Mouse (Mus musculus) megakaryocyte, adult 5-6 weeks (primary cell): Measurements from ENCODE around the gene Glra4. TPM values are rescaled to one million over a fixed set of nuclear protein-coding genes. Genes with fewer than 3 reads are reported as not detected.

Experiments used
- ATAC-seq: 2 replicates; pipeline ENCODE4 v1.8.0; 2016; ENCODE audit warnings: mild to moderate bottlenecking, inconsistent platforms; ENCODE audit not compliant: poor library complexity, severe bottlenecking
- total RNA-seq, 2 experiments: library from RNA; stranded (forward) in 1 of 2; stranded (reverse) in 1 of 2; fragments of 153-499, 151-499 nt in 1 of 2; fragments of 221-1000, 200-1000 nt in 1 of 2; gene quantifications; 2 replicates each; pipeline versions ENCODE4 v1.2.3 to v1.2.4; 2015 to 2017

The Glra4 gene
- total RNA-seq (2015) (not detected in 2 replicates), total RNA-seq (2017) (not detected in 2 replicates)

DNA sequence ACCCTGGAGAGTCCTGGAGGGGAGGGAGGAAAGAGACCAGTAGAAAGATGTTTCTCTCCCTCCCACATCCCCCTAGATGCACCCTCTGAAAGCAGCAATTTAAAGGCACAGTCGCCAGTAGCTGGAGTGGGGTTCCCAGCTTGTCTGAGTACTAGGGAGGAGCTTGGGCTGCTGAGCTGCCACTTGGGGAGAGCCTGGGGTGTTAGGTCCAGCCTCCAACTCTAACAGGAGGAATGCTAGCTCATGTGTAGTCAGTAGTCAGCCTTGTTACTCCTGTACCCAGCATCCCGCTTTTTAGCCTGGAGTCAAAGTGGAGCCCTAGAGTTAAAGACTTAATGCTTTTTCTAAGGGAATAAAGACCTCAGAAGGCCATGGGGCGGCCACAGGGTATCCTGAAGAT, at the start of gene Glra4:
Gene Glra4 (minus strand): TSS at position 101 of the 400 bp plus-strand sequence.
- no peak for ATAC-seq

DNA sequence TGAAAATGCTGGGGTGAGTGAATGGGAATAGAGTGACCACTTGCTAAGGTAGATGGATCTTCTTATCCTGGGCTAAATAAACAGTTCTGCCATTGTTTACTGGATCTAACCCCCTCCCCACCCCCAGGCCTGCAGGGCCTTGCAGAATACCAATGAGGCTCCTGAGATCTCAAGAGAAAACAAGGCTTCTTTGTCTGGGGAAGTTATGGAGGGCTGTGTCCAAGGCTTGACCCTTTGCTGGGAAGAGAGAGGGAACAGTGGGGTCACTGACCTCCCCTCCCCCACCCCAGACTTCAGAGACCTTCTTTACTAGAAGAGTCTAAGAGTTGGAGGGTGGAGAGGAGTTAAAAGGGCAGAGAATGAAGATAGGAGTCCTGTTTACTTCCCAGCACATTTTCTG, 48.7 kb upstream of the Glra4 start:
- no peak for ATAC-seq

DNA sequence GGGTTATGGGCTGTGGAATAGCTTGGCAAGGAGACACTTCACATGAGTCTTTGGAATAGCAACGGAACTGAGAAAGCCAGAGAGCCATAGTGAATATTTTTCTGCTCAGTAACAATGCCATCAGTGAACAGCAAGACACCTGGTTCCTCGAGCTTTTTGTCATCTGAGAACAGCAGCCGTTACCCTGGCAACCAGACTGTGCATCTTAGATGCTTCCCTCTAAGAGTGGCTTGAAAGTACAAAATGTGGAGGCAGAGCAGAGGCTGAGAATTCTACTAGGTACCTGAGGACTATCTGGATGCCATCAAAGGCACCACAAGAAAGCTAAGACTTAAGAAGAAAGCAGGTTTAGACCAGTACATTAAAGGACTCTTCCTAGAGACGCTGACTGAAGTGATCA, 45.1 kb upstream of the Glra4 start:
- no peak for ATAC-seq

DNA sequence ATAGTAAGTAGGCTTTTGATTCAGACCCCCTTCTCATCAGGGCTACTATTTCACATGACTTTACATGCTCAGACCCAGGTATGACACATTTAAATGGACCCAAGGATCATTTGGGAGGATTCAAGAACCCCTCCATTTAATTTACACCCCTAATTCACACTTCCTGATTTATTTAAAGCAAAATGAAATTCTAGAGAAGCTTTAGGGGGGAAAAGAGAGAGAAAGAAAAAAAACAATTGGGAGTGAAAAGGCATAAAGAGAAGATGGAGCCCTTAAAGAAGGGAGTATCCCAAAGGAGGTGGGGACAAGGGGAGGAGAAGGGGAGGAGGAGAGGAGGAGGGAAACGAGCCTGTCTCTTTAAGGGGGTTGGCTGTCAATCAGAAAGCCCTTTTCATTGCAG, 42.4 kb upstream of the Glra4 start, which contains the start of gene Plp1:
Gene Plp1 (plus strand): TSS at position 301 of the 400 bp plus-strand sequence.
- no peak for ATAC-seq

DNA sequence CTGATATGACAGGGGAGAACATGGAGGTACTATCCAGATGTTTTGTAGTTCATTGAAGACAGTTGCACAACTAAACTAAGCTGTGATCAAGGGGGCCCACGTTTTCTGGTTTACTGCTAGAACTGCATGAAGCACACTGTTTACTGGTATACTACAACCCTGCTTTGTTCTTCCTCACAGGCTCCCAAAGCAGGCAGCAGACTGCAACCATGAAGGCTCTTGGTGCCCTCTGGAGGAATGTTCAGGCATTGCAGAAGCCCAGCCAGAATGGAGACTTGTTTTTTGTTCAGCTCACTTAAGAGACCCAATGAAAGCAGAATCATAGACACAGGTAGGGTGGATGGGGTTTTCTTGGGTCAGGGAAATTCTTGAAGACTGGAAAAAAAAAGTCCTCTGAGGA, 40.3 kb upstream of the Glra4 start:
- ATAC-seq = peak; percentile 76

DNA sequence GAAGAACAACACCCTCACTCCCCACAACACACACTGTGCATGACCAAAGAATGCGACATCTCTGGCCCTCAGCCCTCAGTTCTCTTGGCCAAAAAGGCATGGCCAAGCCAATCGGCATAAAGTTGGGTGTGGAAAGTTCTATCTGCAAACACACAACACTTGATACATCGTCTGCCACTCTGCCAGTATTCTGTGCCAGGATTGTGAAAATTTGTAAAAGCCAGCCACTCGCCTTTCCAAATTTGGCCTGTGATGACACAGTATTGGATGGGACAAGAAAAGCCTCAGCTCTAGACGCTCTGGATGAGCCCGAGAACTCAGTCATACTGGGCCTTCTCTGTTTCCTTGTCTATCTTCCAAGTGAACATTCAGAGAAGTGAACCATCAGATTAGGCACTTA, 39.8 kb upstream of the Glra4 start:
- ATAC-seq = no peak

DNA sequence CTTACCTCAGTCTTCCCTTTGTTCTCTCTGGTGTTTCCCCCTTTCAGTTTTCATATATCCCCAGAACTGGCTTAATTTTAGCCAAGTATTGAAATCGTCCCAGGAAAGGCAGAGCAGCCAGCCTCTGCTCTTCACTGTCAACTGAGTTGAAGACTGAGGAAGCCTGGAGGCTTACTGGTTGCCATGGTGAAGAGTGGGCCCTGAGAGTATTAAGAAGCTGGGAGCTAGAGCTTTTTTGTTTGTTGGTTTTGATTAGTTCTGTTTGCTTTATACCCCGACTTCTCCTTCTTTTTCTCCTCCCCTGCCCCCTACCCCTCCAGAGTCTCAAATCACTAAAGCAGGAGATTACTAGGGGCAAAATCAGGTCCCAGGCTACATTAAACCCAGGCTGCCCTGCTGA, 17.3 kb upstream of the Glra4 start:
- no peak for ATAC-seq

DNA sequence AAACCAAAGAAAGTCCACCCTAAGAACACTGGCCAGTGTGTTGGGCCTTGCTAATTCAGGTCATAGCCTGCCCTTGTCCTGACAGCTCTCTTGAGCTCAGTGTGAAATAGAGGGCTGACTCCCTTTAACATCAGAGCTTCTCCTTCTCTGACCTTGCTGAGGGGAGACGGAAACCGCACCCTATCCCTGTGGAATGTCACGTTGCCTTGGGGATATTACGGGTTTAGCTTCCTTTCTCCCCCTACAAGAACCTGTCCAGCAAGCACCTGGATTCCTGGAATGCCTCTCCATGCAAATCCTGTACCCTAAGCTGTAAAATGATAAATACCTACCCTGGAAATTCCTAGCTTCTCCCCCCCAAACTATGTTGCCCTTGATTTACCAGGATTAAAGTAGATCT, 9.5 kb upstream of the Glra4 start:
- no peak for ATAC-seq

DNA sequence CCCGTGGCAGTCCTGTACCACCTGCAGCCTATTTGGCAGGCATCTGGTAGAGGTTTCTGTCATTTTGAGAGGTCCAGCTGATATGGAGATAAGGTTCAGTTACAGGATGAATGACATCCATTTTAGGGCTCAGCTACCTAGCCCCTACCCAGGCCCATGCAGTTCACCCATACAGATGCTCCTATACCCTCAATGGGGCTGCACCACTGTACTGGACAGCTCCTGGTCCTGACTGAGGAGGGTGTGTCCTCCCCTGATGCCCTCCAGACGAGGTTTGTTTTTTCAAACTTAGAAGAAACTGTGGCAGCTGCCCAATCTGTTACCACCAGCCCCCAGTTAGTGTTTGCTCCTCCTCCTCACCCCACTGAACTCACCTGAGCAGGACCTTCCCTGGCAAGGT, 679 bp downstream of the Glra4 start:
- ATAC-seq = no peak

DNA sequence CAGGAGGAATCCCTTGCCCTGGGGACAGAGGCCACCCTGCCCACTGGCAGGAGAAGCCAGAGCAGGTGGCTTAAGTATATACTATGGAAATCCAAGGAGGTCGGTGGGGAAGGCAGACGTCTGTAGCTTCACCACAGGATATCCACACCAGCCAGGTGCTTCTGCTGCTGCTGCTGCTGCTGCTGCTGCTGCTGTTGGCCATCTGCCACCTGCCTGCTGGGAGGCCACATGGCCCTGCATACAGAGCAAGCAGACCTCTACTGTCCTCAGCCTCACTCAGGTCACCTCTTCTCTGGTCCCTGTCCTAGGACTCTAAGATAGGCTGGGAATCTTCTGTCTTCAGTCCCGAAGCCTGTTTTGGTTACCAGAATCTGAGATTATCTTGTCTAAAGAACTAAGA, 1.9 kb downstream of the Glra4 start:
- no peak for ATAC-seq

DNA sequence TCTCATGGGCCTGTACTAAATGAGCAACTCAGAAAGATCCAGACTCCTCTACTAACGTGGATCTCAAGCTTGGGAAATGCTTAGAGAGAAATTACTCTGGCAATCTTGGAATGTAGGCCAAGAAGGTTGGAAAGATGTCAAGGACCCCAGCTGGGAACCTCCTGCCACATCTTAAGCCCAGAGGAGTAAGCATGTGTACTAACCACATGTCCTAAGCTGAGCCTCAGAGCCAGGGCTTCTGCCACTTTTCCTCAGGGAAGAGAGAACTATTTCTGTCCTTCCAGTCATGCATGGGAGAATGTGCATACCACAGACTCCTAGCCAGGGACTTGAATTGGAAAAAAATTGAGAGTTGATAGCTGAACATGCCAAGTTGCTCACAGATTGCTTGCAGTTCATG, 6.9 kb downstream of the Glra4 start:
- ATAC-seq = no peak

DNA sequence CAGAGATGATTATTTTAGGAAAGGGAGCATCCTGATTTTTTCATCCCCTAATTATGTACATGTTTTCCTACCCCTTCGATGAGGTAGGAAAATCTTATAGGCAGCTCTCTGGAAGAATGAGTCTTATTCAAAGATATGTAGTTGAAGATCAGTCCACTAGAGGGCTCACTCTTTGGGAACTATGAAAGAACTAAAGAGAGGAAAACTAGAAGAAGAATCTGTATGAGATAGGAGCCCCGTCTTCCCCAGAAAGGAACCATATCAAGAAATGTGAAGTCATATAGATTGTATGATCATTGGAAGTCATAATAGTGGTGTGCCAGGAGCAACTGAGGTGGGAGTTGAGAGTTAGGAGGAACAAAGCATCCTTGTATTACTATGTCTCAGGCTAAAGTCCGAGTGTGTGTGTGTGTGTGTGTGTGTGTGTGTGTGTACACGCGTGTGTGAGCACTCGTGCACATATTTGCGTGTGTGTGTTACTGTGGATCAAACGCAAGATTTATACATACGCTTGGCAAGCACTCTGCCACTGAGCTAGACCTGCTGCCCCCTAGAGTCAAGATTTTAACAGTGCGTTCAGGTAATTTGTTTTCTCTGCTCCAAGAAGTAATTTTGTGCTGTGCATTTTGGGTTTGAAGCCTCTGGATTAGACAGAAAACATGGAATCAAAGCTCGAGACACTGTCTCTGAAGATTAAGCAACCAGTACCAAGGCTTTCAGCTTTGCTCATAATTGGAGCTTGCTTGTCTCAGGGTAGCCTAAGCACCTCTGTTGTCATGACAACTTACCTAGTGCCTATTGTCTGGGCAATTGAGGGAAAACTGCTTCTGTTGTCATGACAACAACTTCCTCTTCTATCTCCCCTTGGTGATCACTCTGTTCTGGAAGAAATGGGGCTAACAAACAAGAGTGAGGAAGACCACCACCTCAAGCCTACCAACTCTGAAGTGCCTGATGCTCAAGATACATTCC, 18.6 kb downstream of the Glra4 start:
- peak; percentile 60 for ATAC-seq

DNA sequence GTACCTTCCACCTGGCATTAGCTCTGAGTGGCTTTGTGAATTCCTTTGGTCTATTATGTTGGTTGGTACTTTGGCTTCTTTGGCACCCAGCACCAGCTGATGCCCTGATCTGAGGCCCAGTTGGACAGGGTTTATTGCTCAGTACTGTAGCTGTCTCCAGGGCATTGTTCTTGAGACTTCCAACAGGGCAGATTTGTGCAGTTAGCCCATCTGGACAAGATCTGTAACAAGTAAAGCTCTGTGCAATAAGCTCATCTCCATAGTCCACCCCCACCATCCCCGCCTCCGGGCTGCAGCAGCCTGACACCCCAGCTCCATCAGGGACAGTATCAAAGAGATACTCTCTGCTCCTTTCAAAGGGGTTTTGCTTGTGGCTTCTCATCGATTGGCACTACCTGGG, 24.5 kb downstream of the Glra4 start:
- no peak for ATAC-seq

DNA sequence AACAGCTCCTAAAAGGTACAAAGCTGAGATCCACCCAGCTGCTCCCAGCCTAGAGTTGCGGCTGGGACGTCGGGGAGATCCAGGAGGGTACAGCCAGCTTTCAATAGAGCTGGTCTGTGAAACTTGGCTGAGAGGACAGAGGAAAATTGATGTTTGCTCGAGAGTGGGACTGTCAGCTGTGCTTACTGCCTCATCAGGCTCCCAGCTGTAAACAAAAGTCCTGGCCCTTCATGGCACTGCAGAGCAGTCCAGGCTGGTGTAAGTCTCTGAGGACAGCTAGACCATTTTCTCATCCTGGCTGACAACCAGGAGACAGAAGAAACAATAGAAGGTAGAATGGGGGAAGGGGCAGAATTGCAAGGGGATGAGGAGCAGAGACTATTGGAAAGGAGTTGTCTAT, 30.6 kb downstream of the Glra4 start:
- no peak for ATAC-seq

DNA sequence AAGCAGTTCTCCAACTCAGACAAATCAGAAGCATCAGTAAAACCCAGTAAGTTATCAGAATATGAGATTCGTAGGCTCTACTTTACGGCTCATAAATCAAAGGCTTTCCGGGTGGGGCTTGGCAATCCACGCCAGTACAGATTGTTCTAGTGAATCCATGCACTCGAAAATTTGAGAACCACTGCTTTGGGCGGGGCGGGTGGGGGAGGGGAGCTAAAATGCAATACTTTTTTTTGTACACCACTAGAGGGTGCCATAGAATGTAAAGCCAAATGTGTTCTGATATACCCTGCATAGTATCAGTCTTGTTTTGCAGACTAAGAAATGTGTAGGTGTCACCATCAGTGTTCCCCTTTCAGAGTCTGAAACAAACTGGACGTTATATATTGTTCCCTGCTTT, 35.3 kb downstream of the Glra4 start:
- ATAC-seq = no peak

DNA sequence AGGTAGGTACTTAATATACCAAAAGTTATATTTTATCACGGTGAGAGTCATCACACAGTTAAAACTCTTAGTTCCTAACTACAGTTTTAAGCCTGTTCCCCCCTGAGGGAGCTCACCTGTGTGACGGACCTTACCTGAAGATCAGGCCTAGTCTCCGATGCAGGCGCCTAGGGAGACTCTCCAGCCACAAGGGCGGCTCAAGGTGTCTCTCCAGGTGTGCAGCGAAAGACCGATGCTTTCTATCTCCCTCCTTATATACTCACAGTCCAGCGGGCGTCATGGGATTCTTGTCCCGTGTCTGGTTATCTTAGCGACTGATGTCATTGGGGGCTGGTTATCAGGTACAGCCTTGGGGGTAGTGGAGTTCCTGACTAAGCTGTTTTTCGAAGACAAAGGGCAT, 36.5 kb downstream of the Glra4 start, which contains the start of gene Morf4l2:
Gene Morf4l2 (minus strand): TSS at position 232 of the 400 bp plus-strand sequence.
- no peak for ATAC-seq

DNA sequence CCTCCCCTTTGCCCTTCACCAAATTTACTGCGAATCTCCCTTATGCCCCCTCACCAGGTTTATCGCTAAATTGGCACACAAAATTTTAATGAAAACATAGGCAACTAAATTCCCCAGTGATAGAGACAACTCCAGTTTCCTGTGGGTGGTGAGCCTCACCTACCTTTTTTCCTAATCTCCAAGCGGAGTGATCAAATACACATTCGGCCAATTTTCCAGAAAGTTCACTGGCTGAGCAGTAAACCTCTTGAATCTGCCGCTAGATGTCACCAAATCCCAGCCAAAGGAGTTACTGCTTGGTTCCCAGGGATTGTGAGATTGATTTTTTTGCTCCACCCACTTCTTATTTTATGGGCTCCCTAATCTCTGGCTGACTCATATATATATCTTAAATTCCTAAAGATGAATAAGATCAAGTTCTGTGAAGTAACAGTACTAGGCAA, 37.3 kb downstream of the Glra4 start:
- peak; percentile 14; the same call in 1 of the 2 replicates for ATAC-seq

DNA sequence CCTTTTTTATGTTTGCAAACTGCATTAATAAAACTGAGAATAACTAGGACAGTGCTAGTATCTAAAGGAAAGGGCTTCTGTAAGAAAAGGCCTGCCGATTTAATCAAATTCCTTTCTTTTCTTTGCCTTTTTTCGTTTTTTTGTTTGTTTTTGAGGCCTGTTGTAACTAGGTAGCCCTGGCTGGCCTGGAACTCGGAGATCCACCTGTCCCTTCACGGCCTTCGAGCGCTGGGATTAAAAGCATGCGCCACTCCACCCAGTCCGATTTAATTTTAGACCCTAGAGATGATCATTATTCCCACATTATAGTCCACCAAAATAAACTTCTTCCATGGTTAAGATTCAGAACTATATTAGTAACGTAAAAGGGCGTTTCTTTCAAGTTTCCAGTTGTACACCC, 37.7 kb downstream of the Glra4 start:
- no peak for ATAC-seq

DNA sequence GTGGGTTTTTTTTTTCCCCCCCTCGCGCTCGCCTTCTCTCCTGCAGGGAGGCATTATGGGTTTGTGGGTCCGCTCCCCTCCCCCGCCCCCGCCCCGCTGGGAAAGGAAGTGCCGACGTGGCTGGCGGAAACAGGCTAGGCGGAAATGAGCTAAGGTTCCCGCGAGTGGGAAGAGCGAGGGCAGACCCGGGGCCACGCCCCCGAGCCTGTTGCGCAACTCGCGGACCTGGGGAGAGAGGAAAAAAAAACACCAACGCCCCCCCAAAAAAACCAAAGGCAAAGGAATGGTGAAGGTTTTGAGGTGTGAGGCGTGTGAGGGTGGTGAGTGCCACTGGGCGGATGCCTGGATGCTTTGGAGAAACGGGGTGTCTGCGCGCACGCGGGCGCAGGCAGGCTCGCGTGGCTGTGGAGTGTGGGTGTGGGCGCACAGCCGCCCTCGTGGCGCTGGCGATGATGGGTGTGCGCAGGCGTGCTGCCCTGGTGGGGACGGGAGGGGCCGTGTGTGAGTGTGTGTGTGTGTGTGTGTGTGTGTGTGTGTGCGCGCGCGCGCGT, 38.2 kb downstream of the Glra4 start:
- peak; percentile 61 for ATAC-seq

DNA sequence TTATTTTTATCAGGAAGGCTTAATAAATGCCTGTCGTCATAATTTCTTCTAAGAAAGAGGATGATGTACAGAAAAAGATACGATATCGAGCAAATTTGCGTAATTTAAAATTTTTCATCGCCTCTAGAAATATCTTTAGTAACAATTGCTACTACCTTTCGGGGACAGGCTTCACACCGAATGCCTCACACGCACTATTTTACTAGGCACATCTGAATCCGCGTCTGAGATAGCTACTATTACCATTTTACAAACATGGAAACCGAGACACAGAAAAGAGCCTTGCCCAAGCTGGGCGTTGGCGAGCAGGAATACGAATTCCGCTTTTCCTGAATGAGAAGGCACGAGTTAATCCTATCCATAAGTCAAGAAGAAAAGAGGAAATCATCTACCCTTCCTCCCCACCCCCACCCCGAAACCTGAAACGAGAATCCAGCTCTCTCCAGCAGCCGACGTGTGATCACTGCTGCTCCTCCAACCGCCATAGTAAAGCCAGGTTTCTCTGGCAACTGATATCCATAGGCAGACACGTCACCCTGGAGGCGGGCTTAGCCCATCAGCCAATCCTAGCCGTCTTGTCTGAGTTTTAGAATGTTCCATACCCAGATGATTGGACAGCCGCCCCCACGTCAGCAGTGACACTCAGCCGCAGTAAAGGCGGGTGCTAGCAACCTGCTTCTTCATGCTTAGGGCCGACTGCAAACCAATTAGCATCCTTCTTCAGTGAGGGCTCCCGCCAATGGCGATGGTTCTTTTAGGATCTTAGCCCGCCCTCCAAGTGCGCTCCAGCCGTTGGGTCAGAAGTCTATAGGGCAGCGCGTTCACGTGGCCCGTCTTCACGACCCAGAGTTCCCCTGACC, 38.9 kb downstream of the Glra4 start:
- peak; percentile 84 for ATAC-seq
